Mouse (Mus musculus): ENCODE data around the gene Dip2c.

GRCm38 (mm10) chr13:9446448-9447115 lies 170.3 kb downstream of the Dip2c start:
- no peak for TF ChIP-seq CTCF (IDR thresholded peaks at IDR 0.05; ENCODE audit: control insufficient read depth, insufficient read depth, low read length)
- no peak for TF ChIP-seq POLR2A (IDR thresholded peaks at IDR 0.05; ENCODE audit: borderline replicate concordance, control insufficient read depth, low read depth, low read length)
